Mouse (Mus musculus) midbrain, postnatal 0 days (tissue): Measurements from ENCODE around the gene Kptn. TPM values are rescaled to one million over a fixed set of nuclear protein-coding genes. Genes with fewer than 3 reads are reported as not detected.

Experiments
- ATAC-seq: fragments of 200-750 bp; cut with Nextera tagmentation; 2 replicates; pipeline ENCODE4 v1.8.0; 2017; ENCODE audit warnings: moderate number of reproducible peaks, mild to moderate bottlenecking, moderate TSS enrichment, moderate library complexity; ENCODE audit not compliant: low FRiP score
- DNase-seq: peaks from one replicate; pipeline ENCODE4 v3.0.0-alpha.2; 2015; ENCODE audit warnings: low spot score
- H3K27ac ChIP-seq: fragments of 300-500 bp; sonication (generic); 2 replicates; pipeline ENCODE4 v1.5.1; 2014; ENCODE audit warnings: low read depth, mild to moderate bottlenecking, low read length, mixed read lengths
- H3K27me3 ChIP-seq: fragments of 300-500 bp; sonication (generic); 2 replicates; pipeline ENCODE4 v1.6.1; 2014; ENCODE audit warnings: low read length, control low read depth, mixed read lengths; ENCODE audit not compliant: insufficient read depth
- H3K36me3 ChIP-seq: fragments of 300-500 bp; sonication (generic); 2 replicates; pipeline ENCODE4 v1.6.1; 2014; ENCODE audit warnings: low read length, control low read depth, mixed read lengths; ENCODE audit not compliant: insufficient read depth
- H3K4me1 ChIP-seq: fragments of 300-500 bp; sonication (generic); 2 replicates; pipeline ENCODE4 v1.6.1; 2014; ENCODE audit warnings: mild to moderate bottlenecking, control low read depth, antibody characterized with exemption, low read length, mixed read lengths; ENCODE audit not compliant: insufficient read depth
- H3K4me2 ChIP-seq: fragments of 300-500 bp; sonication (generic); 2 replicates; pipeline ENCODE4 v1.6.1; 2014; ENCODE audit warnings: low read depth, mild to moderate bottlenecking, low read length, mixed read lengths; ENCODE audit not compliant: poor library complexity, severe bottlenecking
- H3K4me3 ChIP-seq: fragments of 300-500 bp; sonication (generic); 2 replicates; pipeline ENCODE4 v1.5.1; 2014; ENCODE audit warnings: low read depth, mild to moderate bottlenecking, low read length, moderate library complexity
- H3K9ac ChIP-seq: fragments of 300-500 bp; sonication (generic); replicated peaks from 2 replicates; pipeline ENCODE4 v1.6.1; 2014; ENCODE audit warnings: mild to moderate bottlenecking, low read length, moderate library complexity, mixed read lengths; ENCODE audit not compliant: poor library complexity, severe bottlenecking
- H3K9me3 ChIP-seq: fragments of 300-500 bp; sonication (generic); 2 replicates; pipeline ENCODE4 v1.6.1; 2016; ENCODE audit warnings: low read length, control low read depth
- CTCF ChIP-seq: IDR thresholded peaks from 2 replicates; pipeline ENCODE4 v1.5.1; 2016; ENCODE audit warnings: antibody characterized with exemption, mild to moderate bottlenecking
- WGBS: fragments of 180-500 bp; shearing (Covaris S2); extraction: QIAGEN DNeasy Blood & Tissue Kit; methylation state at CpG from one replicate; pipeline ENCODE4 v1.1.7; 2014; 5-methylcytosine and 5-hydroxymethylcytosine counted together
- polyA plus RNA-seq: library from polyadenylated mRNA; unstranded; fragments of >200 nt; fragmentation: Nextera tagmentation; extraction: Ambion mirVana; gene quantifications from 2 replicates; pipeline ENCODE4 v1.2.1, GENCODE M21; 2015
- total RNA-seq: library from RNA; depleted of rRNA; stranded (reverse); fragments of >200 nt; gene quantifications from 2 replicates; pipeline ENCODE4 v1.2.3, GENCODE M21; 2014

Gene Kptn
- total and polyA plus RNA-seq, 2 experiments from 2014 or later, result 35.9 to 44.1 TPM

- Histone ChIP-seq H3K36me3 (peaks cover 11% of the 10 kb centered on the region; the same call in 1 of the 2 replicates), H3K4me1 (peaks cover 14% of the 10 kb centered on the region), H3K4me2 (peak overlapping the region; percentile 80), H3K4me3 (no peak overlapping the region), H3K9me3 (no peaks in the 10 kb centered on the region), H3K9ac (no peak overlapping the region; the same call in 1 of the 2 replicates), H3K27ac (no peak overlapping the region), H3K27me3 (no peaks in the 10 kb centered on the region)
- ATAC-seq (no peak), DNase-seq (peak; percentile 22)
- 12% methylated on average over 7 of the region's 7 CpGs for WGBS
- TF ChIP-seq CTCF, result no peak
Measured at GRCm38 (mm10) chr7:16132161-16132581, 12.5 kb downstream of the Kptn start.

GRCm38 (mm10) chr7:16132926-16133325, 13.2 kb downstream of the Kptn start:
- H3K27me3 ChIP-seq, result no peaks in the 10 kb centered on the region
- no peaks in the 10 kb centered on the region for H3K9me3 ChIP-seq
- 64% methylated on average over 3 of the region's 3 CpGs for WGBS
- H3K4me1 ChIP-seq, result peaks cover 14% of the 10 kb centered on the region
- DNase-seq, result no peak
- H3K9ac ChIP-seq, result no peak overlapping the region
- no peak overlapping the region for H3K4me3 ChIP-seq
- peaks cover 7% of the 10 kb centered on the region; the same call in 1 of the 2 replicates for H3K36me3 ChIP-seq
- no peak overlapping the region for H3K27ac ChIP-seq
- H3K4me2 ChIP-seq, result no peak overlapping the region
- no peak for TF ChIP-seq CTCF
- ATAC-seq, result no peak

- DNase-seq, result no peak
- Histone ChIP-seq H3K4me1 (peaks cover 13% of the 10 kb centered on the region), H3K9ac (no peak overlapping the region), H3K4me2 (no peak overlapping the region), H3K27me3 (no peaks in the 10 kb centered on the region), H3K4me3 (no peak overlapping the region), H3K9me3 (no peaks in the 10 kb centered on the region), H3K27ac (no peak overlapping the region), H3K36me3 (peaks cover 7% of the 10 kb centered on the region; the same call in 1 of the 2 replicates)
- no peak for ATAC-seq
- no peak for TF ChIP-seq CTCF
- 92% methylated on average over 9 of the region's 9 CpGs for WGBS
Measured at GRCm38 (mm10) chr7:16133691-16134090, 14.0 kb downstream of the Kptn start.

GRCm38 (mm10) chr7:16134951-16135392, 15.3 kb downstream of the Kptn start:
- H3K36me3 ChIP-seq, result peaks cover 11% of the 10 kb centered on the region
- no peak for TF ChIP-seq CTCF
- peaks cover 5% of the 10 kb centered on the region; the same call in 1 of the 2 replicates for H3K4me1 ChIP-seq
- no peak overlapping the region for H3K4me3 ChIP-seq
- no peak overlapping the region for H3K9ac ChIP-seq
- DNase-seq (peak; percentile 57), ATAC-seq (0 out of 2 replicates have a peak, but pooled peaks have one; percentile 5)
- 15% methylated on average over 7 of the region's 7 CpGs for WGBS
- no peak overlapping the region for H3K4me2 ChIP-seq
- H3K27ac ChIP-seq, result no peak overlapping the region
- no peaks in the 10 kb centered on the region for H3K27me3 ChIP-seq
- H3K9me3 ChIP-seq, result no peaks in the 10 kb centered on the region

- 43% methylated on average over 25 of the region's 27 CpGs for WGBS
- ATAC-seq (no peak), DNase-seq (no peak)
Measured at GRCm38 (mm10) chr7:16146489-16147410, 27.1 kb downstream of the Kptn start.

GRCm38 (mm10) chr7:16147643-16148042, 27.9 kb downstream of the Kptn start:
- DNase-seq (no peak), ATAC-seq (no peak)
- no peak overlapping the region for H3K9ac ChIP-seq
- H3K9me3 ChIP-seq, result no peaks in the 10 kb centered on the region
- no peak overlapping the region for H3K4me3 ChIP-seq
- no peaks in the 10 kb centered on the region for H3K27me3 ChIP-seq
- H3K27ac ChIP-seq, result no peak overlapping the region
- peaks cover 19% of the 10 kb centered on the region for H3K36me3 ChIP-seq
- 22% methylated on average over 15 of the region's 15 CpGs for WGBS
- no peaks in the 10 kb centered on the region for H3K4me1 ChIP-seq
- TF ChIP-seq CTCF, result no peak
- H3K4me2 ChIP-seq, result no peak overlapping the region

More at GRCm38 (mm10) chr7:16146489-16147410, 27.1 kb downstream of the Kptn start:
- no peaks in the 10 kb centered on the region for H3K27me3 ChIP-seq
- TF ChIP-seq CTCF, result no peak
- H3K9me3 ChIP-seq, result no peaks in the 10 kb centered on the region
- H3K4me3 ChIP-seq, result no peak overlapping the region
- no peaks in the 10 kb centered on the region for H3K4me1 ChIP-seq
- peaks cover 14% of the 10 kb centered on the region for H3K36me3 ChIP-seq
- H3K27ac ChIP-seq, result no peak overlapping the region
- no peak overlapping the region for H3K4me2 ChIP-seq
- H3K9ac ChIP-seq, result no peak overlapping the region
